Mouse (Mus musculus): ENCODE results near the gene Rbm26. TPM values are rescaled to one million over a fixed set of nuclear protein-coding genes. Genes with fewer than 3 reads are reported as not detected.

The Rbm26 gene
- 33.2 and 34.1 TPM in 2 replicates for polyA plus RNA-seq (2015; fragmentation: Nextera tagmentation; extraction: Ambion mirVana)

DNA sequence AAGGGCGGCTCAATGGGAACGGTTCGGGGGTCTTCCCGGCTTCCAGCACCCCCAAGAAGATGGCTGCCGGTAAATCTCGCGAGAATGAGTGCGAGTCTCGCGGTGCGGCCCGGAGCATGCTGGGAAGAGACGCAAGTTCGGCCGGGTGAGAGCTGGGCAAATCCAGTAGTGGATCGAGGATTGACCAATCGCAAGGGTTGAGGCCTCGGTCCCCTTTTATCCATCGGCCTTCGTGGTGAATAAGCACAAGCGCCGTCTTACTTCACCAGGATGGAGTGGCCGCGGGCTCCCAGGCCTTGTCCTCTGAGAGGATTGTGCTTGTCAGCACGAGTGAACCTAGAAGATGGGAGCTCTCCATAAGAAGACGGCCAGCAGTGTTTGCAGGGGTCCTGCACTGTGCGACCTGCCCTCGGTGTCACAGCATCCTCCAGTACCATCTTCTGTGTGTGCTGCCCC lies at the start of gene Rbm26:
TSS of gene Rbm26 (minus strand) at position 90 of the 456 bp plus-strand sequence.
- no peaks in the 10 kb centered on the region for H3K27me3 ChIP-seq
- H3K4me3 ChIP-seq = peak within 1 kb of the TSS; percentile 98
- ATAC-seq (ENCODE audit: low read depth) = peak; percentile 96
- peak within 1 kb of the TSS; percentile 95 for H3K4me2 ChIP-seq
- no peaks in the 10 kb centered on the region for H3K9me3 ChIP-seq
- under 1% methylated on average over 28 of the region's 28 CpGs for WGBS
- H3K27ac ChIP-seq (replicated peaks) = peak within 1 kb of the TSS; percentile 93
- peaks cover 33% of the 10 kb centered on the region for H3K4me1 ChIP-seq (replicated peaks)
- H3K36me3 ChIP-seq = no peaks in the 10 kb centered on the region
- peak within 1 kb of the TSS; percentile 99 for H3K9ac ChIP-seq

DNA sequence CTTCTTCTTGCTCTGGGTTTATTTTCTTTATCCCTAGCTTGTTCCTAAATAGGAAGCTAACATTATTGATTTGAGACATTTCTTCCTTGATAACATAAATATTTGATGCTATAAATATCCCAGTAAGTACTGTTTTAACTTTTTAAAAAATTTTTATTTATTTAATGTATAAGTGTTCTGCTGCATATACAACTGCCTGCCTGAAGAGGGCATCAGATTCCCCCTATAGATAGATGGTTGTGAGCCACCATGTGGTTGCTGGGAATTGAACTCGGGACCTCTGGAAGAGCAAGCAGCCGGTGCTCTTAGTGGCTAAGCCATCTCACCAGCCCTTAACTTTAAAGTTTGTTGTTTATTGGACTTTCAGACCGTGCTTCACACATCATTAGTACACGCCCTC lies 48.7 kb upstream of the Rbm26 start:
- Histone ChIP-seq H3K4me1 (replicated peaks) (no peaks in the 10 kb centered on the region), H3K4me2 (no peak overlapping the region), H3K9ac (no peak overlapping the region), H3K4me3 (no peak overlapping the region), H3K27ac (replicated peaks) (no peak overlapping the region), H3K36me3 (no peaks in the 10 kb centered on the region), H3K9me3 (no peaks in the 10 kb centered on the region), H3K27me3 (no peaks in the 10 kb centered on the region)
- no peak for ATAC-seq (ENCODE audit: low read depth)
- 94% methylated on average over 4 of the region's 4 CpGs for WGBS

DNA sequence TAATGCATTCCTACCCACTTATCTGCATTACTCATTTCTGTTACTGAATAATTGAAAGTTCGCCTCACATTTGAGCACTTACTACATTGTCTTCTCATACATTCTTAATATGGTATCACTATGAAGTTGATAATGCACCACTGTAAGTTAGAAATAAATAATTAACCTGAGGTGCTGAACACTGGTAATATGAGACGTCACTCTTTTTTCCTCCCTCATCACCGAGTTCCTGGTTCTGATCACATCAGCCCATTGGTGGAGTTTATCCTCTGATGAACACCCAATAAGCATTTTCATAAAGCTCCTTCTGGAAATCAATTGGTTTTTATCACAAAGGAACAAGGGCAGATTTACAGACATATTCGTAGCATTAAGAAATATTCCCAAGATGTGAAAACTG lies 45.1 kb upstream of the Rbm26 start:
- 84% methylated on average over 4 of the region's 4 CpGs for WGBS
- no peaks in the 10 kb centered on the region for H3K36me3 ChIP-seq
- H3K4me1 ChIP-seq (replicated peaks) = no peaks in the 10 kb centered on the region
- H3K4me3 ChIP-seq = no peak overlapping the region
- no peak overlapping the region for H3K4me2 ChIP-seq
- H3K9ac ChIP-seq = no peak overlapping the region
- no peaks in the 10 kb centered on the region for H3K9me3 ChIP-seq
- ATAC-seq (ENCODE audit: low read depth) = no peak
- no peaks in the 10 kb centered on the region for H3K27me3 ChIP-seq
- no peak overlapping the region for H3K27ac ChIP-seq (replicated peaks)

DNA sequence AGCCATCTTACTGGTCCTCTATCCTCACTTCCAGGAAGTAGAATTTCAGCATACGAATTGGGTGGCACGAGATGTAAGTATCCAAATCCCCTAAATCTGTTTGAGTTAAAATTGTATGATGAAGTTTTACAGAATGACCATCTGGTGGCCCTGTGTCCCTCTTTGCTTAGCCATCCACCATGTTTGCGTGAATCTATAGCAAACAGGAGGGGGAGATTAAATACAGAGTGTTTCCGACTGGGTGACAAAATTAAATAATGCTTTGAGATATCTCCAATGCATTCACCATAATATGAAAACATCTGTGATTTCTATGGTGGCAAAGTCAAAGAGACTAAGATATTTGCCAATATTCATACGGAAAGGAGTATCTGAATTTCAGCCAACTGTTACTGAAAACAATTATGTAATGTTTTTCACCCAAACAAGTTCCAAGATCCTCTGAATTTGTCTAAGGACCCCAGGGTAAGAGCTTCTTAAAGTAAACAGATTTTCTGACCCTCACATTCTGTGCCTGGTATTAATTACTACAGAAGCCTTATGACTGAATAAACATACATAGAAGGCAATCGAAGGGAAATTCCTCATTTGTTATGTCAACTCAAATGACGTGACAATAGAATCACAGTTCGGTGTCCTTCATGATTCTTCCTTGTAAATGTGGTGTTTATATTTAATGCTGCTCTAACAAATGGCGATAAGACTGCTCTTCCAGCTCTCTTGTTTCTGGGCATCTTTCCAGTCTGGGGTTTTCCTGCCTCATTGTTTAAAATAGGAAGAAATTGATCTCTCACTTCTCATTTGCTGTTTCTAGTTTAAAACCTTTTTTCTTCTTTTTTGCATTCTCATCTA lies 42.6 kb upstream of the Rbm26 start:
- ATAC-seq (ENCODE audit: low read depth) = no peak
- WGBS = 87% methylated on average over 9 of the region's 9 CpGs
- Histone ChIP-seq H3K36me3 (no peaks in the 10 kb centered on the region), H3K4me2 (no peak overlapping the region), H3K4me1 (replicated peaks) (no peaks in the 10 kb centered on the region), H3K9ac (no peak overlapping the region), H3K9me3 (no peaks in the 10 kb centered on the region), H3K4me3 (no peak overlapping the region), H3K27me3 (no peaks in the 10 kb centered on the region), H3K27ac (replicated peaks) (no peak overlapping the region)

DNA sequence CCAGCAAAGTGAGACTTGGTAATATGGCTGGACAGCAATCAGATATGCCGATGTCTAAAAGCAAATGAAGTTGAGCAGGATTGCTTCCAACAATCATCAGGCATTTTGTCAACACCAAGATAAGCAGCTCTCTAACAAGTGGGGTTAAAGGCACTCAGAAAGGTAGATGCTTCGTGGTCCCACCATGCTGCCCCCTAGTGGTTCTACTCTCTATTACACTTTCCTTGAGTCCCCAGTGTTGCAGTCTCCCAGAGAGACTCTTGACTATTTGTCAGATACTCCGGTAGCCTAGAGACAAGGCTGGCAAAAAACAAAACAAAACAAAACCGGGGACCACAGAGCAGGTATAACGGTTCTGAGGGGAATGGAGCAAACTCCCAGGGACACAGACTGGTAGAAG lies 21.3 kb upstream of the Rbm26 start:
- H3K9ac ChIP-seq = no peak overlapping the region
- no peak for ATAC-seq (ENCODE audit: low read depth)
- no peak overlapping the region for H3K27ac ChIP-seq (replicated peaks)
- no peaks in the 10 kb centered on the region for H3K27me3 ChIP-seq
- H3K4me3 ChIP-seq = no peak overlapping the region
- H3K9me3 ChIP-seq = no peaks in the 10 kb centered on the region
- no peaks in the 10 kb centered on the region for H3K4me1 ChIP-seq (replicated peaks)
- 58% methylated on average over 5 of the region's 5 CpGs for WGBS
- H3K36me3 ChIP-seq = no peaks in the 10 kb centered on the region
- no peak overlapping the region for H3K4me2 ChIP-seq

DNA sequence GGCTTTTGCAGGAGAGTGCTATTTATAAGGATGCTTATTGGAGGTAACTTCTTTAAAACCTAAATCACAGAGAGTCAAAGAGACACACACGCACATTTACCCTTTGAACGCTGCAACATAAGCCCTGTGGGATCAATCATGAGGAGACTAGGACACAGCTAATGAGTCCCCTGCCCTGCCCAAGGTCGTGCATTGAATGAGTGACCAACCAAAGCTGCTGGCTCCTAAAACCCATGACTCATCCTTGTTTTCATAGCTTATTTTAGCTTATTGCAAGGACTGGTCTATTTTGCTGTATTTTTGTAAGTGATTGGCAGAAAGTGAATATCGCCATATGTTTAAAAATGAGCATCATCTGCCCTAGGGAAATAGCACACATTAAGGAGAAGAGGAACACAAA lies 17.6 kb upstream of the Rbm26 start:
- no peak overlapping the region for H3K4me2 ChIP-seq
- no peak overlapping the region for H3K27ac ChIP-seq (replicated peaks)
- H3K9me3 ChIP-seq = no peaks in the 10 kb centered on the region
- no peak overlapping the region for H3K4me3 ChIP-seq
- 65% methylated on average over 4 of the region's 4 CpGs for WGBS
- H3K9ac ChIP-seq = no peak overlapping the region
- H3K36me3 ChIP-seq = no peaks in the 10 kb centered on the region
- H3K27me3 ChIP-seq = no peaks in the 10 kb centered on the region
- ATAC-seq (ENCODE audit: low read depth) = no peak
- no peaks in the 10 kb centered on the region for H3K4me1 ChIP-seq (replicated peaks)

DNA sequence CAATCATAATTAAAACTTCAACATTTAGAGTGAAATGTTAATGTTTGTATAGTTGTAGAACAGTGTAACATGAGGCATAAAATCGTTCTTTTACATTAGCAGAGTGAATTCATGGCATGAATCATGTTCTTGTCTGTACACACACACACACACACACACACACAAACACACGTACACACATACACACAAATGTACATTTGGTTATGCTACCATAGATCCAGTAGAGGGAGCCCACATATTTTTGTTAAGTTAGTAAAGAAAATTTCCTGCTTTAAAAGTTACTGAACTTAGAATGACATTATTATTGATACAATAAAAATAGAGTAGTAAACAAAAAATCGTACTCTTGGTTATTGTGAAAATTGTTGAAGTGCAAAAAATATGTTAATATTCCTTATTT lies 7.7 kb upstream of the Rbm26 start:
- ATAC-seq (ENCODE audit: low read depth) = no peak
- no peaks in the 10 kb centered on the region for H3K36me3 ChIP-seq
- WGBS = 71% methylated on average over 3 of the region's 3 CpGs

DNA sequence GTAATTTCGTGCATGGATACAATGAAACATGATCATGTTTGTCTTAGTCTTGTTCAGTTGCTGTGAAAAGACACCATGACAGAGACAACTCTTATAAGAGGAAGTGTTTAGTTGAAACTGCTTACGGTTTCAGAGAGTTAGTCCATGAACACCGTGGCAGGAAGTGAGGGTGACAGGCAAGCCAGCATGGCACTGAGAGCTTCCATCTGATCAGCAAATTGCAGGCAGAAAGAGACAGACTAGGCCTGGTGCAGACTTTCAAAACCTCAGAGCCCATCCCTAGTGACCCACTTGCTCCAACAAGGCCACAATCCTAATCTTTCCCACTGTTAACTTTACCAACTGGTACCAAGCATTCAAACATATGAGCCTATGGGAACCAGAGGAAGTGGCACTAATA lies 5.7 kb upstream of the Rbm26 start:
- no peak overlapping the region for H3K4me3 ChIP-seq
- no peak overlapping the region for H3K4me2 ChIP-seq
- ATAC-seq (ENCODE audit: low read depth) = no peak
- no peaks in the 10 kb centered on the region for H3K4me1 ChIP-seq (replicated peaks)
- no peaks in the 10 kb centered on the region for H3K36me3 ChIP-seq
- H3K9me3 ChIP-seq = no peaks in the 10 kb centered on the region
- no peak overlapping the region for H3K27ac ChIP-seq (replicated peaks)
- no peaks in the 10 kb centered on the region for H3K27me3 ChIP-seq
- H3K9ac ChIP-seq = no peak overlapping the region
- 79% methylated on average over 3 of the region's 3 CpGs for WGBS

More for the DNA sequence above, 7.7 kb upstream of the Rbm26 start:
- H3K4me1 ChIP-seq (replicated peaks) = no peaks in the 10 kb centered on the region
- no peak overlapping the region for H3K9ac ChIP-seq
- no peak overlapping the region for H3K4me2 ChIP-seq
- H3K4me3 ChIP-seq = no peak overlapping the region
- H3K27ac ChIP-seq (replicated peaks) = no peak overlapping the region
- H3K9me3 ChIP-seq = no peaks in the 10 kb centered on the region
- H3K27me3 ChIP-seq = no peaks in the 10 kb centered on the region

DNA sequence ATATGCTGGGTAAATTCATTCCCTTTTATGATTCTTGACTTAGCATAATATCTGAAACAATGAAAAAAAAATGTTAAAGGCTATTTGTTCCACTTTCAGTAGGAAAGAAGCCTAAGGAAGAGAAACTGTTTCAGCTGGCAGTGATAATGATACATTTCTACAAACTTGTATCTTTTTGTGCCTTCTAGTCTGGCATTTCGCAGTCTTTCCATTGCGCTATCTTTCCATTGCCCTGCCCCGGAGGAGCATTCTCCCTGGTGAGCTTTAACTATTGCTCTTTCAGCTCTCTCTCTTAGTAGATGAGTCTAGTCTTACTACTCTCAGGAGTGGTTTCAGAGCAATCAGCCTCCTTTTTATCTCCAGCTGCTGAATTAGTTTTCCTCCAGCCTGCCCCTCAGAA lies 2.6 kb upstream of the Rbm26 start:
- 87% methylated on average over 3 of the region's 3 CpGs for WGBS
- Histone ChIP-seq H3K27me3 (no peaks in the 10 kb centered on the region), H3K9ac (no peak overlapping the region), H3K9me3 (no peaks in the 10 kb centered on the region), H3K4me1 (replicated peaks) (peaks cover 15% of the 10 kb centered on the region), H3K36me3 (no peaks in the 10 kb centered on the region), H3K4me2 (no peak overlapping the region), H3K27ac (replicated peaks) (no peak overlapping the region), H3K4me3 (no peak overlapping the region)
- ATAC-seq (ENCODE audit: low read depth) = no peak

DNA sequence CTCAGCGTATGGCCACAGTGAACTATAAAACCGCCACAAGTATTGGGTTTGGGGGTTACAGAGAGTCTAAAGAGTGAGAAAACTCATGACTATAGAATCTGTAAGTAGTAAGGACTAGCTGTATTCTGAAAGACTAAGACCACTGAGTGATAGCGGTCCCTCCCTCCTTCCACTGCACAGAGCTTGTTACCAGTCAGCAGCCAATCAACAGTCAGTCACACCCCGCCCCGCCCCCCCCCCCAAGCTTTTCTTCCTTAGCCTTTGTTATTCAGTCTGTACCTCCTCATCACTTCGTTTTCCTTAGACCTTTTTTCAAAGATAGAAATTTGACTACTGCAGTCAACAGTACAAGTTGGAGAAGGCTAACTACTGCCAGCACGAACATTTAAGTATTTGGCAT lies 1.9 kb upstream of the Rbm26 start:
- no peak for ATAC-seq (ENCODE audit: low read depth)
- no peaks in the 10 kb centered on the region for H3K9me3 ChIP-seq
- 65% methylated on average over 7 of the region's 7 CpGs for WGBS
- H3K4me1 ChIP-seq (replicated peaks) = peaks cover 18% of the 10 kb centered on the region
- H3K36me3 ChIP-seq = no peaks in the 10 kb centered on the region
- H3K27me3 ChIP-seq = no peaks in the 10 kb centered on the region
- no peak overlapping the region for H3K9ac ChIP-seq
- no peak overlapping the region for H3K4me2 ChIP-seq
- H3K4me3 ChIP-seq = no peak overlapping the region
- H3K27ac ChIP-seq (replicated peaks) = no peak overlapping the region

DNA sequence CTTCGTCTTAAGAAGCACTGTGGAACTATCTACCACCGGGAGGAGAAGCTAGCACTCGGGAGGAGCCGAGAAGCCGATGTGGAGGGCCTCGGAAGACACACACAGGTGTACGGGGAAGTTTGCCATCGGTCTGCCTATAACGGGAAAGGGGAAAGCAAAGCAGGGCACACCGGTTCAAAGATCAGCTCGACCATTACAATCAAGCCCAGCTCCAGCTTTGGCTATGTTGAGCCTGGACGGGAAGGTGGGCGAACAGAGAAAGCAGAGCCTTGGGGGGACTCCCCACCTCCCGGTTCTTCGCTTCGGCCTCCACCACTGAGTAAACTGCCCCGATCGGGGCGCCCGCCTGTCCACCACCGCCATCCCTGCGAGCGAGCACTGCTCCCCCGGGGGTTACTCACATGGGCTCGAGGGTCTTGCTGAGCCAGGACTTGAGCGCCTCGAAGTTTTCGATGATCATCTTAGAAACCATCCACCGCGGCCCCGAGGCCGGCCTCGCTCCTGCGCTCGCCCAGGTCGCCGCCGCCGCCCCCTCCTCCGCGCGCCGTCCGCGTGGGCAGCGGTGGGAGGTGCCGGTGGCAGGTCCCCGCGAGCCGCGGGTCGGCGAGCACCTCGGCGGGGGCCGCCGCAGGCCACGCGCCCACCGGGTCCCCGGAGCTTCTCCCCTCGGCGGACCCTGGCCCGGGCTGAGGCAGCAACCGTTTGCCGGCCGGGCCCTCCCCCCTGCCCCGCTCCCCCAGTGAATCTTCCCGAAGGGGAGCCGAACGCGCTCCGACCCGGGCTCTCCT lies 552 bp downstream of the Rbm26 start:
- H3K9me3 ChIP-seq = no peaks in the 10 kb centered on the region
- H3K9ac ChIP-seq = peak overlapping the region; percentile 99
- H3K27ac ChIP-seq (replicated peaks) = peak overlapping the region; percentile 93
- ATAC-seq (ENCODE audit: low read depth) = peak; percentile 83
- peak overlapping the region; percentile 95 for H3K4me2 ChIP-seq
- peak overlapping the region; percentile 98 for H3K4me3 ChIP-seq
- no peaks in the 10 kb centered on the region for H3K27me3 ChIP-seq
- peaks cover 38% of the 10 kb centered on the region for H3K4me1 ChIP-seq (replicated peaks)
- no peaks in the 10 kb centered on the region for H3K36me3 ChIP-seq
- under 1% methylated on average over 73 of the region's 74 CpGs for WGBS

DNA sequence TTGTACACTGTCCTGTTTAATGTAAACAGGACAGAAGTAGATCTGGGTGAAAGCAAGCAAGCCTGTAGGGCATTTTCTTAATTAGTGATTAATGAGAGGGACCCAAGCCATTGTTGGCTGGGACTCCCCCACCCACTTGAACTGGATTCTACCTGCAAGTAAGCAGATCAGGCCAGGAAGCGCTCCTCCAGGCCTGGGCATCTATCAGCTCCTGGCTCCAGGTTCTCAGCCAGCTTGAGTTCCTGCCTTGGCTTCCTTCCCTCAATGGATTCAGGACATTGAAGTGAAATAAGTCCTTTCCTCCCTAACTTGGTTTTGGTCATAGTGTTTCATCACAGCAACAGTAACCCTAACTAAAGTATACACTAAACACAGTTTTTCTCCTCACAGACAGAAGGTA lies 9.9 kb downstream of the Rbm26 start:
- no peaks in the 10 kb centered on the region for H3K27me3 ChIP-seq
- no peaks in the 10 kb centered on the region for H3K36me3 ChIP-seq
- ATAC-seq (ENCODE audit: low read depth) = no peak
- no peaks in the 10 kb centered on the region for H3K9me3 ChIP-seq
- no peak overlapping the region for H3K9ac ChIP-seq
- no peak overlapping the region for H3K4me3 ChIP-seq
- no peak overlapping the region for H3K4me2 ChIP-seq
- H3K27ac ChIP-seq (replicated peaks) = no peak overlapping the region
- 91% methylated on average over 1 of the region's 1 CpGs for WGBS
- H3K4me1 ChIP-seq (replicated peaks) = peaks cover 30% of the 10 kb centered on the region

Data from neural tube, embryonic 13.5 days (tissue).